ENCODE assay signal across 9 mouse cellular contexts in genomic region chr7:133011191-133011590, GRCm38 (mm10).
A peak's percentile ranks its signal among the peaks of the same experiment; 100 is the strongest.
DNase-seq lines count a peak whose midpoint lies in the region.
"Had no signal": no experiment of that assay in that cellular context is flagged by ENCODE, and none has a peak within 500 bp of the region (broad histone marks: within the 10 kb centered on the region; RNA-seq: fewer than 3 reads in every experiment).

No protein-coding gene starts in this region.

- H3K4me3 ChIP-seq in heart, embryonic 10.5 days, result no peak overlapping the region
- no peak overlapping the region for H3K4me3 ChIP-seq in forebrain, embryonic 10.5 days

- peaks cover 38% of the 10 kb centered on the region for H3K36me3 ChIP-seq in heart, embryonic 10.5 days
- peaks cover 60% of the 10 kb centered on the region for H3K36me3 ChIP-seq in forebrain, embryonic 10.5 days (replicated peaks)

- 66% methylated on average over 5 of the region's 5 CpGs for WGBS in heart, embryonic 10.5 days
- 83% methylated on average over 5 of the region's 5 CpGs for WGBS in forebrain, embryonic 10.5 days

- DNase-seq in heart, adult 11 months, result peak; percentile 92
- DNase-seq in heart, embryonic 10.5 days (ENCODE audit: low spot score), result no peak
- peak; percentile 81 for DNase-seq in adrenal gland, adult 2 months
- DNase-seq in forebrain, embryonic 10.5 days (ENCODE audit: extremely low spot score, low spot score), result no peak
- peak; percentile 26 for DNase-seq in kidney, adult 9 months
- DNase-seq in lung, postnatal 14 days, result peak; percentile 22
- DNase-seq in embryo, embryonic 11 days, result no peak
- no peak for DNase-seq in T-cell, adult 2 months (ENCODE audit: low spot score)

- no peaks in the 10 kb centered on the region for H3K27me3 ChIP-seq in heart, embryonic 10.5 days (ENCODE audit: insufficient read depth, poor library complexity, severe bottlenecking)
- no peaks in the 10 kb centered on the region for H3K27me3 ChIP-seq in forebrain, embryonic 10.5 days (ENCODE audit: poor library complexity, severe bottlenecking)

- no peaks in the 10 kb centered on the region for H3K9me3 ChIP-seq in heart, embryonic 10.5 days
- H3K9me3 ChIP-seq in forebrain, embryonic 10.5 days, result no peaks in the 10 kb centered on the region

- no peak overlapping the region for H3K27ac ChIP-seq in heart, embryonic 10.5 days
- peak overlapping the region; percentile 2; the same call in 1 of the 2 replicates for H3K27ac ChIP-seq in forebrain, embryonic 10.5 days
- H3K27ac ChIP-seq: liver, embryonic 14.5 days had no signal

- H3K4me1 ChIP-seq in heart, embryonic 10.5 days, result peaks cover 68% of the 10 kb centered on the region
- peaks cover 72% of the 10 kb centered on the region for H3K4me1 ChIP-seq in forebrain, embryonic 10.5 days

Comparison
In these comparisons a context has a peak if more than half of its experiments do, and no peak if none do; other contexts are left out.
1. DNase-seq: peak in heart, adult 11 months (single experiment), adrenal gland, adult 2 months (single experiment), kidney, adult 9 months (single experiment) and lung, postnatal 14 days (single experiment); none in heart, embryonic 10.5 days (single experiment), forebrain, embryonic 10.5 days (single experiment), embryo, embryonic 11 days (single experiment) and T-cell, adult 2 months (single experiment).